Mouse (Mus musculus) embryonic fibroblast, embryonic 13.5 days (primary cell): ENCODE data around the gene Slc35c1.

ENCODE experiments used
- CTCF ChIP-seq: IDR thresholded peaks from 2 replicates; pipeline ENCODE4 v1.5.1; 2011; ENCODE audit warnings: mild to moderate bottlenecking, control low read depth, low read length, moderate library complexity, borderline replicate concordance; ENCODE audit not compliant: insufficient read depth
- POLR2A ChIP-seq: IDR thresholded peaks from 2 replicates; pipeline ENCODE4 v1.6.1; 2011; ENCODE audit warnings: low read depth, mild to moderate bottlenecking, control low read depth, low read length, moderate library complexity

DNA sequence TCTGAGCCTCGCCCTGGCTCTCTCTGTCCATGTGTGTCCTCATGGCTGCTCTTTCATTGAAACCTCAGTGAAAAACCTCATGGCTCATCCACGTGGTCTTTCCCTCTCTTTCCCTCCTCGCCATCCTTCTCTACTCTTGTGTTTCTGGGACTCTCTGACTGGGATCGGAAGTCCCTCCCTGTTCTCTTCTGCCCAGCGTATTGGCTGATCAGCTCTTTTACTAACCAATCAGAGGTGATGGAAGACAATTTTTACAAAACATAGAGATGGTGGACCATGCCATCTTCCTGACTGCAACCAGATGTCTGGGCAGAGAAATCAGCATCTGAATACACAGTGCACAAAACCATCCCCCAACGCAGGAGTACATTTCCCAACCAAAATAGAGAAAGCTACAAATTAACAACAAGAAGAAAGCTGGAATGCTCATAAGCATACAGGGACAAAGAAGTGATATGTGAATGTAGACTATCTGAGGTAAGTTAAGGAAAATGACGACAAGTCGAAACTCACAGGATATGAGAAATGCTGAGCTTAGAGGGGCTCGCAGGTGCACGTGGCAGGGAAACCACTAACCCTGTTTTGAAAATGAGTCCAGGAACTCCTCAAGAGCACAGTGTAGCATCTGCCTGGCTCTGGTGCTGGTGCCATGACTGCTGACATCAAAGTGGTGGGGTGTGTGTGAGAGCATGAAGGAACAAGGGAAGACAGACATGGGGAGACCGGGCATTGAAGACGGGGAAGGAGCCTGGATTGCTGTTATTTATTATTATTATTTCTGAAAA, 11.7 kb upstream of the Slc35c1 start:
- no peak for TF ChIP-seq CTCF
- TF ChIP-seq POLR2A, result no peak
